Mouse (Mus musculus): ENCODE results near the gene Epha2. TPM values are rescaled to one million over a fixed set of nuclear protein-coding genes. Genes with fewer than 3 reads are reported as not detected.

The Epha2 gene
- polyA plus RNA-seq, 1 experiment from 2014 or later, result 0.21 TPM

DNA sequence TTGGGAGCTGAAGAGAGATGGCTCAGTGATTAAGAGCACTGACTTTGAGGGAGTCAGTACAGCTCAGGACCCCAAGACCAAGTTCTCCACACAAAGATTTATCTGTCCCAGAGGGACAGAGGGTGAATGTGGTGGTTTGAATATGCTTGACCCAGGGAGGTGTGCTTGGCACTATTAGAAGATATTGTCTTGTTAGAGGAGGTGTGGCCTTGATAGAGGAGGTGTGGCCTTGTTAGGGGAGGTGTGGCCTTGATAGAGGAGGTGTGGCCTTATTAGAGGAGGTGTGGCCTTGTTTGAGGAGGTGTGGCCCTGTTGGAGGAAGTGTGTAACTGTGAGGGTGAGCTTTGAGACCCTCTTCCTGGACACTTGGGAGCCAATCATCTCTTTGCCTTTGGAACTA, 56.8 kb downstream of the Epha2 start:
- Histone ChIP-seq H3K9me3 (ENCODE audit: control insufficient read depth, low read length) (no peaks in the 10 kb centered on the region), H3K9ac (replicated peaks; ENCODE audit: low read depth, low read length) (no peak overlapping the region)
- ATAC-seq (ENCODE audit: low read depth), result no peak

GRCm38 (mm10) chr4:141359222-141359621, 58.2 kb downstream of the Epha2 start:
- 90% methylated on average over 6 of the region's 6 CpGs for WGBS
- Histone ChIP-seq H3K9ac (replicated peaks; ENCODE audit: low read depth, low read length) (no peak overlapping the region), H3K27me3 (ENCODE audit: control insufficient read depth, insufficient read depth, low read length) (no peaks in the 10 kb centered on the region), H3K4me3 (ENCODE audit: low read depth, low read length) (no peak overlapping the region), H3K4me2 (ENCODE audit: low read depth, low read length) (no peak overlapping the region), H3K27ac (ENCODE audit: low read depth, low read length) (no peak overlapping the region), H3K4me1 (ENCODE audit: control insufficient read depth, insufficient read depth, low read length) (no peaks in the 10 kb centered on the region), H3K36me3 (ENCODE audit: control insufficient read depth, insufficient read depth, low read length) (no peaks in the 10 kb centered on the region), H3K9me3 (ENCODE audit: control insufficient read depth, low read length) (no peaks in the 10 kb centered on the region)
- ATAC-seq (ENCODE audit: low read depth), result no peak

More for the DNA sequence above, 56.8 kb downstream of the Epha2 start:
- Histone ChIP-seq H3K4me2 (ENCODE audit: low read depth, low read length) (no peak overlapping the region), H3K4me1 (ENCODE audit: control insufficient read depth, insufficient read depth, low read length) (no peaks in the 10 kb centered on the region), H3K27me3 (ENCODE audit: control insufficient read depth, insufficient read depth, low read length) (no peaks in the 10 kb centered on the region), H3K27ac (ENCODE audit: low read depth, low read length) (no peak overlapping the region), H3K36me3 (ENCODE audit: control insufficient read depth, insufficient read depth, low read length) (no peaks in the 10 kb centered on the region), H3K4me3 (ENCODE audit: low read depth, low read length) (no peak overlapping the region)

DNA sequence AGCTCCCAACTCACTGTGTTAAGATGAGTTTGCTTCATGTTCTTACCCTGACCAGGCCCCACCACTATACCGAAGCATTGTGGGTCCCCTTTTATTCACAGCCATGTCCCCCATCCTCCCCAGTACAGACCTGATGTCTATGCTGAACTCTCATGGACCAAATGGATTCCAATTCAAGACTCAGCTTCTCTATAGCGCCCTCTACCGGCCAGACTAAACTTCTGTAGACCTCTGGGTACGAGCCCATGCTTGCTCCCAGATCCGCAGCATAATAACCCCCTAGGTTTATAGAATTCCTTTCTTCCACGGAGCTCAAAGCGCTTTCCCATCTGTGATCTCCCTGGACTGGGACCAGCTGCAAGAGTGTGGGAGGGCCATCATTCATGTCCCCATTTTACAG, 59.8 kb downstream of the Epha2 start:
- Histone ChIP-seq H3K27me3 (ENCODE audit: control insufficient read depth, insufficient read depth, low read length) (no peaks in the 10 kb centered on the region), H3K4me1 (ENCODE audit: control insufficient read depth, insufficient read depth, low read length) (no peaks in the 10 kb centered on the region), H3K9me3 (ENCODE audit: control insufficient read depth, low read length) (no peaks in the 10 kb centered on the region), H3K36me3 (ENCODE audit: control insufficient read depth, insufficient read depth, low read length) (no peaks in the 10 kb centered on the region), H3K27ac (ENCODE audit: low read depth, low read length) (no peak overlapping the region), H3K4me3 (ENCODE audit: low read depth, low read length) (no peak overlapping the region), H3K9ac (replicated peaks; ENCODE audit: low read depth, low read length) (no peak overlapping the region), H3K4me2 (ENCODE audit: low read depth, low read length) (no peak overlapping the region)
- WGBS, result 36% methylated on average over 7 of the region's 7 CpGs
- no peak for ATAC-seq (ENCODE audit: low read depth)

- WGBS, result 32% methylated on average over 11 of the region's 11 CpGs
- Histone ChIP-seq H3K9me3 (ENCODE audit: control insufficient read depth, low read length) (no peaks in the 10 kb centered on the region), H3K4me1 (ENCODE audit: control insufficient read depth, insufficient read depth, low read length) (no peaks in the 10 kb centered on the region), H3K4me3 (ENCODE audit: low read depth, low read length) (no peak overlapping the region), H3K36me3 (ENCODE audit: control insufficient read depth, insufficient read depth, low read length) (no peaks in the 10 kb centered on the region), H3K27me3 (ENCODE audit: control insufficient read depth, insufficient read depth, low read length) (peaks cover 2% of the 10 kb centered on the region; the same call in 1 of the 2 replicates), H3K9ac (replicated peaks; ENCODE audit: low read depth, low read length) (0 out of 2 replicates have a peak overlapping the region, but pooled peaks have one; percentile 16), H3K4me2 (ENCODE audit: low read depth, low read length) (no peak overlapping the region), H3K27ac (ENCODE audit: low read depth, low read length) (no peak overlapping the region)
- ATAC-seq (ENCODE audit: low read depth), result peak; percentile 23; the same call in 1 of the 2 replicates
These were observed 62.0 kb downstream of the Epha2 start for GRCm38 (mm10) chr4:141362937-141363548.

- no peak overlapping the region for H3K4me3 ChIP-seq (ENCODE audit: low read depth, low read length)
- 56% methylated on average over 8 of the region's 8 CpGs for WGBS
- H3K4me1 ChIP-seq (ENCODE audit: control insufficient read depth, insufficient read depth, low read length), result no peaks in the 10 kb centered on the region
- H3K27ac ChIP-seq (ENCODE audit: low read depth, low read length), result no peak overlapping the region
- peaks cover 2% of the 10 kb centered on the region; the same call in 1 of the 2 replicates for H3K27me3 ChIP-seq (ENCODE audit: control insufficient read depth, insufficient read depth, low read length)
- no peaks in the 10 kb centered on the region for H3K36me3 ChIP-seq (ENCODE audit: control insufficient read depth, insufficient read depth, low read length)
- no peaks in the 10 kb centered on the region for H3K9me3 ChIP-seq (ENCODE audit: control insufficient read depth, low read length)
- H3K9ac ChIP-seq (replicated peaks; ENCODE audit: low read depth, low read length), result no peak overlapping the region
- H3K4me2 ChIP-seq (ENCODE audit: low read depth, low read length), result no peak overlapping the region
- no peak for ATAC-seq (ENCODE audit: low read depth)
These were observed 64.1 kb downstream of the Epha2 start for GRCm38 (mm10) chr4:141365126-141365525.

- no peak overlapping the region for H3K9ac ChIP-seq (replicated peaks; ENCODE audit: low read depth, low read length)
- WGBS, result 53% methylated on average over 7 of the region's 7 CpGs
- H3K36me3 ChIP-seq (ENCODE audit: control insufficient read depth, insufficient read depth, low read length), result no peaks in the 10 kb centered on the region
- H3K4me2 ChIP-seq (ENCODE audit: low read depth, low read length), result no peak overlapping the region
- no peaks in the 10 kb centered on the region for H3K9me3 ChIP-seq (ENCODE audit: control insufficient read depth, low read length)
- H3K4me1 ChIP-seq (ENCODE audit: control insufficient read depth, insufficient read depth, low read length), result no peaks in the 10 kb centered on the region
- no peak overlapping the region for H3K4me3 ChIP-seq (ENCODE audit: low read depth, low read length)
- peaks cover 2% of the 10 kb centered on the region; the same call in 1 of the 2 replicates for H3K27me3 ChIP-seq (ENCODE audit: control insufficient read depth, insufficient read depth, low read length)
- no peak overlapping the region for H3K27ac ChIP-seq (ENCODE audit: low read depth, low read length)
- ATAC-seq (ENCODE audit: low read depth), result no peak
These were observed 64.8 kb downstream of the Epha2 start for GRCm38 (mm10) chr4:141365876-141366275.

DNA sequence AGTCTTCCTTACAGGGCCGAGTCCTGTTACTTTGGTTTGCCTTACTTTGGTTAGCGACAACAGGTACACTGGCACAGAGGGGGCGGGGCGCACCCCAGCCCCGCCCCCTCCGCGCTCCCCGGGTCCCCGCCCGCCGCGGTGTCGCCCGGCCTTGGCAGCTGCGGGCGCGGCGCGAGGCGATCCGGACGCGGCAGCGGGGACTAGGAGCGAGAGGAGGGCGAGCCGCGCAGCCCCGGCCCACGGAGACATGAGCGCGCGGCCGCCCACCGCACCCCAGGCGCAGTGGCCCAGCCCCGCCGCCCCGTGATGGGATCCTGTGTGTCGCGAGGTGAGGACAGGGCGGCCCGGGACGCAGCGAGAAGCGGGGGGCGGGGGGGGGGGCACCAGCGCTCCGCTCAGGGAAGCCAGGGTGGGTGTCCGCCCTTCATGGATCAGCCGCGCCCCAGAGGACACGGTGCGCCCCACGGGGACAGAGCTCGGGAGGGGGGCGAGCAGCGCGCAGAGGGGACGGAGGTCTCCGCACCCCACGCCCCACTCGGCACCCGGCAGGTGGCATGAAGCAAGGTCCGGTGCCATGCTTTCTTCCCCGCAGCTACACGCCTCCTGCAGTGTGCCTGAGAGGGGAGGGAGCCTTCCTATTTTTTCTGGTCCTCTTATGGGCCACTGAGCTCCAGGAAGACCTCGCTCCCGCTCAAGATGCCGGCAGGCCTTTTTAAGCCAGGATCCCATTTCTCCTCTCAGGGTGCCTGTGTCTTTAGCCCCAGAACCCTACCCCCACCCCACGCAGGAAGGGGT, 67.2 kb downstream of the Epha2 start, which contains the start of gene Fam131c:
Gene Fam131c (plus strand): TSS at position 224 of the 795 bp plus-strand sequence.
- peaks cover 2% of the 10 kb centered on the region; the same call in 1 of the 2 replicates for H3K27me3 ChIP-seq (ENCODE audit: control insufficient read depth, insufficient read depth, low read length)
- peak; percentile 50 for ATAC-seq (ENCODE audit: low read depth)
- H3K27ac ChIP-seq (ENCODE audit: low read depth, low read length), result no peak within 1 kb of the TSS

DNA sequence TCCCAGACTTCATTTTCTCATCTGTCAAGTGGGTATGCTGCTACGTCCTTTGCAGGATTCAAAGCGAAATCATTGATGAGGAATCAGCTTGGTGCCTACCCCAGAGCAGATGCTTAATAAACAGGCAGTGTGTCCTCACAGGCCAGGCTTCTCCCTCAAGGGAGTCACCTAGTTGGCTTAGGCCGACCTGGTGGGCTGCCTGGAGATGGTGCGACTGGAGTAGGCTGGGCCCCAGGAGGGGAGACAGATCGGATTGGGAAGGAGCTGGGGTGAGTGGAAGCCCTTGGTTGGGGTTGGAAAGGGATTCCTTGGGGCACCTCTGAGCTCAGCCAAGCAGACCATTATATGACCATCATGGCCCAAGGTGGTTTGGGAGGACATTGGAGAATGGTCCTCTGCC, 71.4 kb downstream of the Epha2 start:
- no peak for ATAC-seq (ENCODE audit: low read depth)
- H3K27ac ChIP-seq (ENCODE audit: low read depth, low read length), result no peak overlapping the region
- H3K4me1 ChIP-seq (ENCODE audit: control insufficient read depth, insufficient read depth, low read length), result no peaks in the 10 kb centered on the region
- no peak overlapping the region for H3K4me3 ChIP-seq (ENCODE audit: low read depth, low read length)
- H3K9ac ChIP-seq (replicated peaks; ENCODE audit: low read depth, low read length), result no peak overlapping the region
- no peaks in the 10 kb centered on the region for H3K36me3 ChIP-seq (ENCODE audit: control insufficient read depth, insufficient read depth, low read length)
- H3K4me2 ChIP-seq (ENCODE audit: low read depth, low read length), result no peak overlapping the region
- H3K9me3 ChIP-seq (ENCODE audit: control insufficient read depth, low read length), result no peaks in the 10 kb centered on the region
- H3K27me3 ChIP-seq (ENCODE audit: control insufficient read depth, insufficient read depth, low read length), result peaks cover 2% of the 10 kb centered on the region; the same call in 1 of the 2 replicates
- 97% methylated on average over 5 of the region's 5 CpGs for WGBS

More for the DNA sequence above, 67.2 kb downstream of the Epha2 start, which contains the start of gene Fam131c:
- H3K9ac ChIP-seq (replicated peaks; ENCODE audit: low read depth, low read length), result peak within 1 kb of the TSS; percentile 73
- H3K4me1 ChIP-seq (ENCODE audit: control insufficient read depth, insufficient read depth, low read length), result no peaks in the 10 kb centered on the region
- peak within 1 kb of the TSS; percentile 91 for H3K4me2 ChIP-seq (ENCODE audit: low read depth, low read length)
- WGBS, result under 1% methylated on average over 59 of the region's 71 CpGs
- no peaks in the 10 kb centered on the region for H3K36me3 ChIP-seq (ENCODE audit: control insufficient read depth, insufficient read depth, low read length)
- peak within 1 kb of the TSS; percentile 56 for H3K4me3 ChIP-seq (ENCODE audit: low read depth, low read length)
- H3K9me3 ChIP-seq (ENCODE audit: control insufficient read depth, low read length), result no peaks in the 10 kb centered on the region
